Mouse (Mus musculus): ENCODE results near the gene Zc2hc1b.
"Not testable (repeated sequence)": the region's sequence is repeated elsewhere in the genome, so short reads cannot be mapped to it uniquely, and the experiment has no call there.

The Zc2hc1b gene

GRCm38 (mm10) chr10:13177973-13178624, at the start of gene Zc2hc1b:
Zc2hc1b (minus strand) TSS chr10:13178023.
- no peak for DNase-seq

GRCm38 (mm10) chr10:13225377-13226063, 47.7 kb upstream of the Zc2hc1b start:
- no peak for DNase-seq

- no peak for DNase-seq
Measured at GRCm38 (mm10) chr10:13222135-13222534, 44.3 kb upstream of the Zc2hc1b start.

- no peak for DNase-seq
Measured at GRCm38 (mm10) chr10:13220061-13220460, 42.2 kb upstream of the Zc2hc1b start.

- DNase-seq = no peak
Measured at GRCm38 (mm10) chr10:13213956-13214355, 36.1 kb upstream of the Zc2hc1b start.

- no peak for DNase-seq
Measured at GRCm38 (mm10) chr10:13212829-13213228, 35.0 kb upstream of the Zc2hc1b start.

- no peak for DNase-seq
Measured at GRCm38 (mm10) chr10:13212326-13212725, 34.5 kb upstream of the Zc2hc1b start.

- no peak for DNase-seq
Measured at GRCm38 (mm10) chr10:13209930-13210637, 32.3 kb upstream of the Zc2hc1b start.

GRCm38 (mm10) chr10:13209506-13209905, 31.7 kb upstream of the Zc2hc1b start:
- DNase-seq = no peak

- no peak for DNase-seq
Measured at GRCm38 (mm10) chr10:13209061-13209460, 31.2 kb upstream of the Zc2hc1b start.

GRCm38 (mm10) chr10:13201741-13202293, 24.0 kb upstream of the Zc2hc1b start:
- no peak for DNase-seq

GRCm38 (mm10) chr10:13200862-13201261, 23.0 kb upstream of the Zc2hc1b start:
- DNase-seq = no peak

GRCm38 (mm10) chr10:13199234-13199633, 21.4 kb upstream of the Zc2hc1b start:
- no peak for DNase-seq

- DNase-seq = no peak
Measured at GRCm38 (mm10) chr10:13196872-13197507, 19.2 kb upstream of the Zc2hc1b start.

GRCm38 (mm10) chr10:13193496-13193895, 15.7 kb upstream of the Zc2hc1b start:
- DNase-seq = not testable (repeated sequence)

- peak; percentile 94 for DNase-seq
Measured at GRCm38 (mm10) chr10:13192731-13193351, 15.0 kb upstream of the Zc2hc1b start, which contains the start of gene Ltv1. Ltv1 (minus strand) TSS chr10:13193168.

- DNase-seq = no peak
Measured at GRCm38 (mm10) chr10:13189881-13190280, 12.1 kb upstream of the Zc2hc1b start.

- no peak for DNase-seq
Measured at GRCm38 (mm10) chr10:13186754-13187153, 8.9 kb upstream of the Zc2hc1b start.

GRCm38 (mm10) chr10:13184170-13184766, 6.4 kb upstream of the Zc2hc1b start:
- DNase-seq = no peak

- no peak for DNase-seq
Measured at GRCm38 (mm10) chr10:13180211-13180610, 2.4 kb upstream of the Zc2hc1b start.

GRCm38 (mm10) chr10:13175866-13176265, 2.0 kb downstream of the Zc2hc1b start:
- DNase-seq = no peak

- DNase-seq = no peak
Measured at GRCm38 (mm10) chr10:13172798-13173221, 5.0 kb downstream of the Zc2hc1b start.

Measured in cerebellum, adult 8-10 months (tissue).